24 mouse cellular contexts compared by ENCODE assay signal in genomic region chr8:105010000-105010399, GRCm38 (mm10). TPM values are rescaled to one million over a fixed set of nuclear protein-coding genes. Genes with fewer than 3 reads are reported as not detected.
"Had no signal": no experiment of that assay in that cellular context is flagged by ENCODE, and none has a peak within 500 bp of the region (broad histone marks: within the 10 kb centered on the region; RNA-seq: fewer than 3 reads in every experiment).

No protein-coding gene starts in this region.

- DNase-seq: left cerebral cortex, postnatal 4 days; lung, postnatal 14 days; retina, postnatal 1 day; right cerebral cortex, postnatal 4 days; thymus, postnatal 4 days had no signal

- H3K4me3 ChIP-seq: intestine, embryonic 15.5 days; limb, embryonic 13.5 days; lung, embryonic 15.5 days; megakaryocyte, embryonic 14.5 days; midbrain, embryonic 15.5 days; neural tube, embryonic 12.5 days; stomach, embryonic 15.5 days had no signal

- H3K27ac ChIP-seq: hindbrain, embryonic 14.5 days; intestine, embryonic 15.5 days; limb, embryonic 13.5 days; liver, embryonic 14.5 days; lung, embryonic 15.5 days; macrophage; midbrain, embryonic 15.5 days; neural tube, embryonic 12.5 days; stomach, embryonic 15.5 days had no signal

- H3K27me3 ChIP-seq: intestine, embryonic 15.5 days; limb, embryonic 13.5 days; lung, embryonic 15.5 days; midbrain, embryonic 15.5 days; neural tube, embryonic 12.5 days; stomach, embryonic 15.5 days had no signal

- H3K4me1 ChIP-seq: intestine, embryonic 15.5 days; limb, embryonic 13.5 days; lung, embryonic 15.5 days; megakaryocyte, embryonic 14.5 days; midbrain, embryonic 15.5 days; neural tube, embryonic 12.5 days; stomach, embryonic 15.5 days had no signal

- H3K9ac ChIP-seq: hindbrain, embryonic 14.5 days; intestine, embryonic 15.5 days; limb, embryonic 13.5 days; liver, embryonic 14.5 days; lung, embryonic 15.5 days; midbrain, embryonic 15.5 days; neural tube, embryonic 12.5 days; stomach, embryonic 15.5 days had no signal

- H3K9me3 ChIP-seq: intestine, embryonic 15.5 days; limb, embryonic 13.5 days; lung, embryonic 15.5 days; midbrain, embryonic 15.5 days; stomach, embryonic 15.5 days had no signal

- H3K4me2 ChIP-seq: hindbrain, embryonic 14.5 days; intestine, embryonic 15.5 days; limb, embryonic 13.5 days; lung, embryonic 15.5 days; midbrain, embryonic 11.5 days; midbrain, embryonic 15.5 days; neural tube, embryonic 12.5 days; stomach, embryonic 15.5 days had no signal

- ATAC-seq: intestine, embryonic 15.5 days; midbrain, embryonic 15.5 days had no signal

- H3K36me3 ChIP-seq: intestine, embryonic 15.5 days; limb, embryonic 13.5 days; lung, embryonic 15.5 days; midbrain, embryonic 15.5 days; neural tube, embryonic 12.5 days; stomach, embryonic 15.5 days had no signal

RNA-seq across cellular contexts. Expression of gene Ces2h, which starts 9.3 kb away (rescaled TPM):
- total RNA-seq: layer of hippocampus, adult 8-10 months; layer of hippocampus, postnatal 14 days; left cerebral cortex, adult 18-20 months; left cerebral cortex, postnatal 10 days; left cerebral cortex, postnatal 4 days; monocyte, adult 5-6 weeks; neutrophil, adult 5-6 weeks had no signal
- polyA plus RNA-seq: hindbrain, embryonic 14.5 days; intestine, embryonic 15.5 days; limb, embryonic 13.5 days; liver, embryonic 14.5 days; lung, embryonic 15.5 days; macrophage; midbrain, embryonic 11.5 days; midbrain, embryonic 15.5 days; neural tube, embryonic 12.5 days; spleen, adult 2 months; stomach, embryonic 15.5 days had no signal

RNA-seq across cellular contexts. Expression of gene Ces3a, which starts 38.4 kb away (rescaled TPM):
- total RNA-seq: layer of hippocampus, adult 8-10 months; layer of hippocampus, postnatal 14 days; left cerebral cortex, adult 18-20 months; left cerebral cortex, postnatal 10 days; left cerebral cortex, postnatal 4 days; monocyte, adult 5-6 weeks; neutrophil, adult 5-6 weeks had no signal
- polyA plus RNA-seq: hindbrain, embryonic 14.5 days; intestine, embryonic 15.5 days; large intestine, adult 2 months; limb, embryonic 13.5 days; lung, embryonic 15.5 days; macrophage; midbrain, embryonic 11.5 days; midbrain, embryonic 15.5 days; neural tube, embryonic 12.5 days; spleen, adult 2 months; stomach, embryonic 15.5 days had no signal

RNA-seq across cellular contexts. Expression of gene Ces2g, which starts 48.5 kb away (rescaled TPM):
- total RNA-seq: monocyte, adult 5-6 weeks; neutrophil, adult 5-6 weeks had no signal
- polyA plus RNA-seq: hindbrain, embryonic 14.5 days; macrophage; midbrain, embryonic 15.5 days; neural tube, embryonic 12.5 days had no signal
